Mouse (Mus musculus): Measurements from ENCODE around the gene Sox5. TPM values are rescaled to one million over a fixed set of nuclear protein-coding genes. Genes with fewer than 3 reads are reported as not detected.
A peak's percentile ranks its signal among the peaks of the same experiment; 100 is the strongest.

Sox5 gene
- total RNA-seq, 1 experiment from 2014 or later, result 1.6 TPM

DNA sequence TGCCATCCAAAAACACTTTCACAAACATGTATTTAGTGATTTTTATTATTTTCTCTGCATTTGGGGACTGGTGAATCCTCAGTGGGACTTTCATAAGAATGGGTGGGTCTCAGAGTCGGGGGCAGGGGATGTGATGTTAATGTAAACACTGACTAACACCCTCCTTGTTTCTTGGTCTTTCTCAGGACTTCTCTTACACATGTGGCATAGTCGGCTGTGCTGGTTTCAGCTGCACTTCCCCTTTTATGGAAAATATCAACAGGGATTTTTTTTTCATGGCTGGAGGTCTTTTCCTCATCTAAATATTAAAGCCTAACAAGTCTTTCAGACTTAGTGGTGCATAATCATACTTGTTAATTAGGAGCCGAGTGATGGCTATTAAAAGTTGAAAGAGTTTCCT is 39.2 kb downstream of the Sox5 start:
- ATAC-seq (replicated peaks in 1 of 2; ENCODE audit: insufficient read depth in 1 of 2, low FRiP score in 2 of 2, low TSS enrichment in 1 of 2, low read depth in 1 of 2, poor library complexity in 2 of 2, severe bottlenecking in 2 of 2), result peak in 1 of 2 experiments; percentile 44; a peak in 3 of 4 replicates

GRCm38 (mm10) chr6:144741080-144741655 is 40.6 kb downstream of the Sox5 start:
- ATAC-seq (replicated peaks in 1 of 2; ENCODE audit: insufficient read depth in 1 of 2, low FRiP score in 2 of 2, low TSS enrichment in 1 of 2, low read depth in 1 of 2, poor library complexity in 2 of 2, severe bottlenecking in 2 of 2), result no peak

DNA sequence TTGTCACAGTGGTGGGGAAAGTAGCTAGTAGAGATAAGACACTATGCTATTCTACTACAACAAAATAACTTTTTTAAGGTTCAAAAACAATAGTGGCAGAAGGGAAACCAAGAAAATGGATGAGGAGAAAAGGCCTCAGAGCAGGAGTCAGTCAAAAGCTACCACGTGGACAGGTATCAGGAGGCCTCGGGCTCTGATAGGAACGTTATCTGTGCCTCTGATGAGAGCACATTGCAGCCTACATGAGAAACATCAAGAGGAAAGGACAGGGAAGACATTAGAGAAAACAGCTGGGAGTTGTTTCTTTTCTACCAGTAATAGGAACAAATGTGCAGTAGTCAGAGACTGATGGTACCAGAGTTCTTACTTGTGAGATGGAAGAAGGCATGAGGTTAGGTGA is 41.4 kb downstream of the Sox5 start:
- no peak for ATAC-seq (replicated peaks in 1 of 2; ENCODE audit: insufficient read depth in 1 of 2, low FRiP score in 2 of 2, low TSS enrichment in 1 of 2, low read depth in 1 of 2, poor library complexity in 2 of 2, severe bottlenecking in 2 of 2)

GRCm38 (mm10) chr6:144739753-144740152 is 42.0 kb downstream of the Sox5 start:
- no peak for ATAC-seq (replicated peaks in 1 of 2; ENCODE audit: insufficient read depth in 1 of 2, low FRiP score in 2 of 2, low TSS enrichment in 1 of 2, low read depth in 1 of 2, poor library complexity in 2 of 2, severe bottlenecking in 2 of 2)

DNA sequence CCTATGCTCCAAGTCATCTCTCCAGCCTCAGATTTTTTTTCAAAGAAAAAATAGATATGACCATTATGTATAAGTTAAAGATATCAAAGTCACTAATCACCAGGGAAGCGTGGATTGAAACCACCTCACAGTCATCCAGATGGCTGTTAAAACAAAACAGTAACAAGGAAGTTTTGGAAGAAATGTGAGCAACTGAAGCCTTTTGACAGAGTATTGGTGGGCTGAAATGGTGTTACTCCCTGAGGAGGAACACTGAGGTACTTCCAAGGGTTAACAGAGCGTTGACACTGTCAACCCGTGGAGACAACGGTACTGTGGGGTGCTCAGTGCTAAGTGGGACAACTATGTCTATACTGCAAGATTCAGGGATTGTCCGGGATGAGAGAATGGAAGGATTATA is 44.0 kb downstream of the Sox5 start:
- no peak for ATAC-seq (replicated peaks in 1 of 2; ENCODE audit: insufficient read depth in 1 of 2, low FRiP score in 2 of 2, low TSS enrichment in 1 of 2, low read depth in 1 of 2, poor library complexity in 2 of 2, severe bottlenecking in 2 of 2)

DNA sequence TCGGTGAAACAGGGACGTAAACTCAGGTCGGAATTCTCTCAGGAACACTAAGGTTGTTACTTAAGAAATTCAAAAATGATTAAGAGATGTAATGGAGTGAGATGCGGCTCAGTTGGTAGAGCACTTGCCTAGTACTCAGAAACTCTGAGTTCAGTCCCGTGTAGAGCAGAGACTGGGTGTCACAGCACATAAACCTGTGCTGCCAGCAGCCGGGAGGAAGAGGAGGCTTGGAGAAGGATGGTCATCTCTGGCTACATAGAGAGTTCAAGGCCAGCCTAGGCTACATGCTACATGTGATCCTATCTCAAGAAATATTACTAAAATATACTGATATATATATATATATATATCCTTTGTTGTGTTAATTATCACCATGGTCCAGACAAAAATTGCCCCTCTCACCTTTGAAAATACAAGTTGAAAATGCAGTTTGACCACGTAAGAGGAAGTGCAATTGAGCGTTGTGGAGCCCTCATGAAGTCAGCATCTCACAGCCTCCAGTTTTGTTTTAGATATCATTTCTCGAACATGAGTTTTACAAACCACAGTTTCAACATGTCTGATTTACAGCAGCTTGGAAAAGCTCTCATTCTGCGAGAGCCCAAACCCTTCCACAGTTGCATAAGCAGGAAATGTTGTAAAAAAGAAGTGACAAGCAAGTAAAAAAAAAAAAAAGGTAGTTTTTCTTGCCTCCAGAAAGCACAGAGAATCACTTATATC is 50.4 kb downstream of the Sox5 start:
- ATAC-seq (replicated peaks in 1 of 2; ENCODE audit: insufficient read depth in 1 of 2, low FRiP score in 2 of 2, low TSS enrichment in 1 of 2, low read depth in 1 of 2, poor library complexity in 2 of 2, severe bottlenecking in 2 of 2), result peak; percentile 80 to 90

- ATAC-seq (replicated peaks in 1 of 2; ENCODE audit: insufficient read depth in 1 of 2, low FRiP score in 2 of 2, low TSS enrichment in 1 of 2, low read depth in 1 of 2, poor library complexity in 2 of 2, severe bottlenecking in 2 of 2), result peak; percentile 88 to 95
Measured at GRCm38 (mm10) chr6:144723530-144724144, 58.1 kb downstream of the Sox5 start.

DNA sequence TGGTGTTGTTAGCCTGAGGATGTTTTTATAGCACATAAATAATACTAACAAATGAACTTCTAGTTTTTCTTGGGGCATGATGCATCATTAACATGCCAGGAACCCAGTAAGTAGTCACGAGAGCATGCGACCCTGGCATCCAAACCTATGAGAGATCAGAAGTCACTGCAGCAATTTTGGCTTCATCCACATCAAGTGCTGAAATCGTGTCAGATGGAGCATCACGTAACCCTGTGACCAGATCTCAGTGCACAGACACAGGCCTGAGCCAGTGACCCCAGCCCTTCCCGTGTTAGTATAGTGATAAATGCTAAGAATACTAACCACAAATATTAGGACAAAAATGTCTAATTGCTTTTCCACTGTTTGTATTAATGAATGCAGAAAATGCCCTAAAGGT is 58.8 kb downstream of the Sox5 start:
- no peak for ATAC-seq (replicated peaks in 1 of 2; ENCODE audit: insufficient read depth in 1 of 2, low FRiP score in 2 of 2, low TSS enrichment in 1 of 2, low read depth in 1 of 2, poor library complexity in 2 of 2, severe bottlenecking in 2 of 2)

GRCm38 (mm10) chr6:144720846-144721245 is 60.9 kb downstream of the Sox5 start:
- ATAC-seq (replicated peaks in 1 of 2; ENCODE audit: insufficient read depth in 1 of 2, low FRiP score in 2 of 2, low TSS enrichment in 1 of 2, low read depth in 1 of 2, poor library complexity in 2 of 2, severe bottlenecking in 2 of 2), result no peak

DNA sequence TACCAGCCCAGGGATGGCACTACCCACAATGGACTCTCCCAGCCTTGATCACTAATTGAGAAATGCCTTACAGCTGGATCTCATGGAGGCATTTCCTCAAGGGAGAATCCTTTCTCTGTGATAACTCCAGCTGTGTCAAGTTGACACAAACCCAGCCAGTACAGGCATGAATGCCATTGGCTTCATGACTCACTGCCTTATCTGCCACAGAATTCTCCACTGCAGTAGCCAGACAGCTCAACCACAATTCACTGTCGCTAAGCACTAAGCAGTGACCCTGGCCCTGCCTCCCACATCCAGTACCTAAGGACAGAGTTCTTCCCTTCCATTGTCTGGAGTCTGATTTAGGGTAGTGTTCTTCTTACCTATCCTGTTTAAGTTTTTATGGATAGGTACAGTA is 65.4 kb downstream of the Sox5 start:
- 0 out of 4 replicates have a peak, but pooled peaks of 1 of the 2 experiments have one; percentile 25 for ATAC-seq (replicated peaks in 1 of 2; ENCODE audit: insufficient read depth in 1 of 2, low FRiP score in 2 of 2, low TSS enrichment in 1 of 2, low read depth in 1 of 2, poor library complexity in 2 of 2, severe bottlenecking in 2 of 2)

DNA sequence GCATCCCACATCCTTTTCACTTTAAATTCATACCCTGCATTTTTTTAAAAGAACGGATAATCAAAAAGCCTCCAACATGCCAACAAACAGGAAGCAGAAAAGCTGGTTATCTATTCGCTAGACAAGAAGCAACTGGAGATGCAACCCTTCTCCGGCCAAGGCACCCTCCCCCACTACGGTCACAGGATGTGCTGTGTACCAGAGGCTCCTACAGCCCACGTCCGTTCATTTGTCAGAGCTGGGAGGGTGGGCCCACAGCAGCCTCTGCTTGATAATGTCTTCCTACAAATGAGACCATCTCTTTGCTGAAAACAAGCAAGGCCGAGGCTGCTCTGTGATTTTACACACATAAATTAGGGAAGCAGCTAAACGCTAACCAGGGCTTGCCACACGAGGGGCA is 69.9 kb downstream of the Sox5 start:
- ATAC-seq (replicated peaks in 1 of 2; ENCODE audit: insufficient read depth in 1 of 2, low FRiP score in 2 of 2, low TSS enrichment in 1 of 2, low read depth in 1 of 2, poor library complexity in 2 of 2, severe bottlenecking in 2 of 2), result peak in 1 of 2 experiments; percentile 27; a peak in 1 of 4 replicates

- ATAC-seq (replicated peaks in 1 of 2; ENCODE audit: insufficient read depth in 1 of 2, low FRiP score in 2 of 2, low TSS enrichment in 1 of 2, low read depth in 1 of 2, poor library complexity in 2 of 2, severe bottlenecking in 2 of 2), result no peak
Measured at GRCm38 (mm10) chr6:144710816-144711215, 71.0 kb downstream of the Sox5 start.

DNA sequence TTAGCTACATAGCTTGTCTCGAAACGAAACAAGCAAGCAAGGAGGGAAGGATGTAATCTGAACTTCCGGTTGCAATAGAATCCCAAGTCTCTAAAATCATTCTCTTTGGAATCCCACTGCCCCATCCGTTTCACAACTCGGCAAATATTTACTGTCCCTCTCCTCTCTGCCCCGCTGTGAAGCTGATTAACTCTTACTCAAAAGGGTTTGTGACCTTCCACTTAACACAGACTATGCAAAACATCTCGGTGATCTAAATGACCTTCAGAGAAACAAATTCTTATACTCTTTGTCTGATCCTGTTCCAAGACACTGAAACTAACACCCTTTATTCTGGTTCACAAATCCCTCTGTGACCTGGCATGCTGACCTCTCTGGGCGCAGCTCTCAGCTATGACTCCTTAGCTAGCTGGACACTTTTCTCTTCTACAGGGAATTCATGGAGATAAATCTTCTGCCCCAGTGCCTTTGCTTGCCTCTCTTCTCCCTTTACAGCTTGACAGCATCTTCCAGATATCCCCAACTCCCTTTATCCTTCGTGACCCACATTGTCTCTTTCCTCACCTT is 72.1 kb downstream of the Sox5 start:
- ATAC-seq (replicated peaks in 1 of 2; ENCODE audit: insufficient read depth in 1 of 2, low FRiP score in 2 of 2, low TSS enrichment in 1 of 2, low read depth in 1 of 2, poor library complexity in 2 of 2, severe bottlenecking in 2 of 2), result no peak

- ATAC-seq (replicated peaks in 1 of 2; ENCODE audit: insufficient read depth in 1 of 2, low FRiP score in 2 of 2, low TSS enrichment in 1 of 2, low read depth in 1 of 2, poor library complexity in 2 of 2, severe bottlenecking in 2 of 2), result no peak
Measured at GRCm38 (mm10) chr6:144708410-144708809, 73.4 kb downstream of the Sox5 start.

- no peak for ATAC-seq (replicated peaks in 1 of 2; ENCODE audit: insufficient read depth in 1 of 2, low FRiP score in 2 of 2, low TSS enrichment in 1 of 2, low read depth in 1 of 2, poor library complexity in 2 of 2, severe bottlenecking in 2 of 2)
Measured at GRCm38 (mm10) chr6:144707976-144708375, 73.8 kb downstream of the Sox5 start.

DNA sequence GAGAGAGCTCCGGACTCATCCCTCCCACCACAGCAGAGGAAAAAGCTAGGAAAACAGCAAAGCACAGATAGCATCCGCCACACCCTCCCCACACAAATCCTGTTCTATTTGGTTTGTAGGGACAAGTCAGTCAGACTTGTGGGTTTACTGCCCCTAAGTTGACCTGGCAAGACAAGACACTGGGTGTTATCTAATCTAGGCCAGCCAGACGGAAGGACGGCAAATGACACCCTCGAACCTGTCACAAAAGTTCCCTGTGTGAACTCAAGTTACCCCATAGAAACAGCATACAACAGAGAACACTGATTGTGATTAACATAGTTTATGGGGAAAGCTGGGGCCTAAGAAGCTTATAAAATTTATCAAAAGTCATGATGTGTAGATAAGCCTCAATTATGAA is 76.8 kb downstream of the Sox5 start:
- ATAC-seq (replicated peaks in 1 of 2; ENCODE audit: insufficient read depth in 1 of 2, low FRiP score in 2 of 2, low TSS enrichment in 1 of 2, low read depth in 1 of 2, poor library complexity in 2 of 2, severe bottlenecking in 2 of 2), result peak in 1 of 2 experiments; percentile 22; a peak in 1 of 4 replicates

- ATAC-seq (replicated peaks in 1 of 2; ENCODE audit: insufficient read depth in 1 of 2, low FRiP score in 2 of 2, low TSS enrichment in 1 of 2, low read depth in 1 of 2, poor library complexity in 2 of 2, severe bottlenecking in 2 of 2), result no peak
Measured at GRCm38 (mm10) chr6:144695660-144696059, 86.1 kb downstream of the Sox5 start.

GRCm38 (mm10) chr6:144693211-144693899 is 88.4 kb downstream of the Sox5 start:
- peak; percentile 17 to 71; a peak in 2 of 4 replicates for ATAC-seq (replicated peaks in 1 of 2; ENCODE audit: insufficient read depth in 1 of 2, low FRiP score in 2 of 2, low TSS enrichment in 1 of 2, low read depth in 1 of 2, poor library complexity in 2 of 2, severe bottlenecking in 2 of 2)

Data from hematopoietic stem cell, adult 5-6 weeks (primary cell).